Mouse (Mus musculus) stomach, postnatal 0 days (tissue): ENCODE measurements at regions not wholly inside any gene's neighbourhood (a gene's known extent, or its start where the extent isn't known, plus 50 kb on each side); places are given as distances from the start of the nearest gene placed in this dataset.

ENCODE experiments used
- ATAC-seq: fragments of 200-750 bp; cut with Nextera tagmentation; 2 replicates; pipeline ENCODE4 v1.8.0; 2017; ENCODE audit not compliant: low FRiP score, low TSS enrichment
- DNase-seq: peaks from one replicate; pipeline ENCODE4 v3.0.0-alpha.2; 2016; ENCODE audit warnings: low spot score
- H3K27ac ChIP-seq: fragments of 300-500 bp; sonication (generic); replicated peaks from 2 replicates; pipeline ENCODE4 v1.5.1; 2014; ENCODE audit warnings: mild to moderate bottlenecking, control low read depth
- H3K27me3 ChIP-seq: fragments of 300-500 bp; sonication (generic); 2 replicates; pipeline ENCODE4 v1.6.1; 2014; ENCODE audit warnings: low read length; ENCODE audit not compliant: control insufficient read depth, insufficient read depth
- H3K36me3 ChIP-seq: fragments of 300-500 bp; sonication (generic); 2 replicates; pipeline ENCODE4 v1.6.1; 2014; ENCODE audit warnings: low read length, mixed read lengths; ENCODE audit not compliant: control insufficient read depth, insufficient read depth
- H3K4me1 ChIP-seq: fragments of 300-500 bp; sonication (generic); replicated peaks from 2 replicates; pipeline ENCODE4 v1.6.1; 2014; ENCODE audit warnings: antibody characterized with exemption; ENCODE audit not compliant: control insufficient read depth, insufficient read depth
- H3K4me2 ChIP-seq: fragments of 300-500 bp; sonication (generic); replicated peaks from 2 replicates; pipeline ENCODE4 v1.6.1; 2014; ENCODE audit warnings: low read depth, mild to moderate bottlenecking, control low read depth, moderate library complexity
- H3K4me3 ChIP-seq: fragments of 300-500 bp; sonication (generic); 2 replicates; pipeline ENCODE4 v1.5.1; 2014; ENCODE audit warnings: low read depth, low read length, control low read depth
- H3K9ac ChIP-seq: fragments of 300-500 bp; sonication (generic); 2 replicates; pipeline ENCODE4 v1.6.1; 2014; ENCODE audit warnings: mild to moderate bottlenecking, low read length, control low read depth, mixed read lengths
- H3K9me3 ChIP-seq: fragments of 300-500 bp; sonication (generic); 2 replicates; pipeline ENCODE4 v1.6.1; 2016; ENCODE audit warnings: low read length; ENCODE audit not compliant: control insufficient read depth
- CTCF ChIP-seq: IDR thresholded peaks from 2 replicates; pipeline ENCODE4 v1.5.1; 2016; ENCODE audit warnings: antibody characterized with exemption, low read depth, mild to moderate bottlenecking, moderate library complexity
- EP300 ChIP-seq: optimal IDR thresholded peaks from 2 replicates; pipeline ENCODE3; 2016; ENCODE audit warnings: antibody characterized with exemption
- WGBS: fragments of 180-500 bp; shearing (Covaris S2); extraction: QIAGEN DNeasy Blood & Tissue Kit; methylation state at CpG from one replicate; pipeline ENCODE4 v1.1.7; 2014; 5-methylcytosine and 5-hydroxymethylcytosine counted together

DNA sequence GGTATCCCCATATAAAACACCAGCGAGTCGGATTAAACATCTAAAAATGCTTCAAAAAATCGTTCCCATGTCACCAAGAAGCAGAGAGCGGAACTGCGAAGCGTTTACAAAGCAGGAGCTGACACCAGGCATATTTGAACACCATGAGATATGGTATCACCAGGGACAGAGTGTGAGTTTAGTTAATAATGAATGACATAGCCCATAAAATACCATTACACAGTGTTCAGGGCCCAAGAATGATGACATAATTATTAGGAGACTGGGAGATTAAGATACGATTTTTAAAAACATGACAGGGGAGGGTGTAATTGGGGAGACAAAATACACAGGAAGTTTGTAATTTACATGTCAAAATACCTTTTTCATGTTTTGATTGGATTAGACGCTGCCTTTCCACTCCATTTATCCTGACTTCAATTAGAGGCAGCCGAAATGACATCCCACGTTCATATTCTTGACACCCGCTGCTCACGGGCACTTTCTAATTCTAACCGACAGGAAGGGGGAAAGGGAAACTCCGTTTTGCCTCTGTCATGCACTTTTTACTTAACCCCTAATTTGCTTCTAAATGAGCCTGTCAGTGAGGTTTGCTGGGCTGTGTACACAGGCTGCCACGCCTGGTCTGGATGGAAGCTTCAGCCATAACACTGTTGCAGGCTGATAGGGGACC is 155.6 kb downstream of the Arrdc4 start:
- Histone ChIP-seq H3K4me2 (no peak overlapping the region), H3K36me3 (no peaks in the 10 kb centered on the region), H3K27me3 (no peaks in the 10 kb centered on the region), H3K9ac (no peak overlapping the region), H3K4me1 (no peaks in the 10 kb centered on the region), H3K9me3 (no peaks in the 10 kb centered on the region), H3K4me3 (no peak overlapping the region), H3K27ac (no peak overlapping the region)
- 48% methylated on average over 15 of the region's 15 CpGs for WGBS
- DNase-seq: no peak
- TF ChIP-seq EP300 (no peak), CTCF (no peak)
- no peak for ATAC-seq

DNA sequence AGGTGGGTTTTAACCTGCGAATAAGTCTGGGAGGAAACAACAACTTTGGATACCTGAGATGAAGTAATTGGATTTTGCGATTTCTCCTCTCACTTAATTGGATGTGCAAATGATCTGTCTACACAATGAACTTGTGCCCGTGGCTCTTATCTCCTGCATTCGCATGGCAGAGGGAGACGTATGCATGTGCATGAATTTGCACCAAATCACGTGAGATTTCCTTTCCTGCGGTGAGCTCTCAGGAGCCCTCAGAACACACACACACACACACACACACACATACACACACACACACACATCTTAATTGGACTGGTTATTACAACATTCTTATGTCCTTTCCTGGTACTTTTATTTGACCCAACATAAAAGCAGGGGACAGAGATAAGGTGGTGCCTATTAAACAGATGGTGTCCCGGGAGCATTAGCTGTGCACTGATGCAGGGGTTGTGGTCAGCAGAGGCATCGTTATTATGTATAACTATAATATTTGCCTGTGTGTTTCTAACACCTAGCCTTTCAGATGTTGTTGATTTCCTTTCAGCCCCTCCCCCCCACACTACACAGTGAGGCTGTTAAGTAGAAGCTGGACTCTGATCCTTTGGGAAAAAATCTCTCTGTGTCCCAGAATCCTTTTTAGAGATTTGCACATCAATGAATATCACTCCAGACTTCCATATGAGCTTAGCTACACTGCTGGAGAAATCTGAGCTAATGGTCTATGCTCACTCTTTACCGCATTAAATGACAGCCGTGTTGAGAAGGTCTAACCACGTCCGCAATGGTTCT is 166.3 kb downstream of the Arrdc4 start:
- Histone ChIP-seq H3K36me3 (no peaks in the 10 kb centered on the region), H3K27me3 (no peaks in the 10 kb centered on the region), H3K4me1 (no peaks in the 10 kb centered on the region), H3K9ac (no peak overlapping the region), H3K4me3 (no peak overlapping the region), H3K9me3 (no peaks in the 10 kb centered on the region), H3K4me2 (no peak overlapping the region), H3K27ac (no peak overlapping the region)
- DNase-seq (no peak), ATAC-seq (no peak)
- TF ChIP-seq CTCF (no peak), EP300 (no peak)
- WGBS: 85% methylated on average over 13 of the region's 13 CpGs

DNA sequence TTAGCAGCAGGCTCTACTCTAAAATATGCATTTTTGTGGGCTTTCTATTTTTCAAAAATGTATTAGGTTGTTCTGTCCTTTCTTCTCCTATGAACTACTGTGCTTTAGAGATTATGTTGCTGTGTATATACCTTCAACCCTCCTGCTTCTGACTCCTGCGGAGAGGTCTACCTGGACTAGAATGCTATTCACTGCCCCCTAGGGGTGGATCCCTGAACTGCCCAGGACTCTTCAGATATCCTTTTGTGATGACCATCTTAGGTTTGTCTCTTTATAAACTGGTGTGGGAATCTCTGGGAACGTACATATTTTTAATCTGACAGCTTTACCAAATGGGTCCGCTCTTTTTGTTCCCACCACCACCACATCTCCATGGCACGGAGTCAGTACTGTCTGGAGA is 168.4 kb downstream of the Arrdc4 start:
- Histone ChIP-seq H3K9me3 (no peaks in the 10 kb centered on the region), H3K9ac (no peak overlapping the region), H3K4me2 (no peak overlapping the region), H3K27me3 (no peaks in the 10 kb centered on the region), H3K4me3 (no peak overlapping the region), H3K4me1 (no peaks in the 10 kb centered on the region), H3K36me3 (no peaks in the 10 kb centered on the region), H3K27ac (no peak overlapping the region)
- WGBS: 42% methylated on average over 4 of the region's 4 CpGs
- DNase-seq: peak; percentile 68
- no peak for ATAC-seq
- TF ChIP-seq EP300 (no peak), CTCF (peak; percentile 82)

DNA sequence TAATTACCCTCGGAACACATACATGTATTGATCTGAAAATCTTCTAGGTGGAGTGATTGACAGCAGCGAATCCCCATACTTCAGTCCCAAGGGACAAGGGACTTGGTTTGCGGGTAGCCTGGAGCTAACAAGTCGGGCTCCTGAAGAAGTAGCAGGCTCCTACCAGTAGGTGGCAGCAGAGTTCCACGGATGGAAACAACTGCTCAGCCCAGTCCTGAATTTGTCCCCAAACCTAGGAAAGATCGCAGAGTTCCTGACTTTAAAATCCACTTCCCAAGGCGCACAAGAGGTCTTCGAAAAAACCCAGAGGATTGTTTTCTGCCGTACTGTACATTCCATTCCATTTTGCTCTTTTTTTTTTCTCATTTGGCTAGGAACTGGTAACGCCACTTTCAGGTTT is 169.4 kb downstream of the Arrdc4 start:
- ATAC-seq (peak; percentile 56; the same call in 1 of the 2 replicates), DNase-seq (peak; percentile 87)
- Histone ChIP-seq H3K36me3 (no peaks in the 10 kb centered on the region), H3K4me1 (no peaks in the 10 kb centered on the region), H3K27me3 (no peaks in the 10 kb centered on the region), H3K27ac (no peak overlapping the region), H3K4me2 (peak overlapping the region; percentile 49), H3K9ac (no peak overlapping the region), H3K9me3 (no peaks in the 10 kb centered on the region), H3K4me3 (peak overlapping the region; percentile 31)
- TF ChIP-seq CTCF (peak; percentile 98), EP300 (no peak)
- WGBS: 3% methylated on average over 10 of the region's 10 CpGs

DNA sequence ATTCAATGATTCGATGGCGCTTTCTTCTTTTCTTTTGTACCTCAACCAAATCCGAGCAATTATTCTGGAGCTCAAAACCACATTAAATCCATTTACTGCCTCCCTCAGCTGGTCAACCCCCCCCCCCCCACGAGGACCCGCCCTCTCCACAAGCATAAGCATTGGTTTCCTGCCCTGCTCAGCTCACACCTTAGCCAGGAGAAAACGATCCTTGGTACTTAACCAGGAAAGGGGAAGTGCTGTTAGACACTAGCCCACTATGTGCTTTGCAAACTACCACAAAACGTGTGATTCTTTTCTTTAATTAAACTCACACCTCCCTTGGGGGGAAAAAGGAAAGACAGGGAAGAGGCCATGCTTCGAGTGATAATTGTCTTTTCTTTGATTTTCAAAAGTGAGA is 169.8 kb downstream of the Arrdc4 start:
- TF ChIP-seq EP300: no peak
- no peak for TF ChIP-seq CTCF
- H3K4me1 ChIP-seq: no peaks in the 10 kb centered on the region
- H3K4me2 ChIP-seq: no peak overlapping the region
- ATAC-seq (no peak), DNase-seq (no peak)
- H3K4me3 ChIP-seq: no peak overlapping the region
- H3K36me3 ChIP-seq: no peaks in the 10 kb centered on the region
- WGBS: 45% methylated on average over 8 of the region's 8 CpGs
- H3K9ac ChIP-seq: no peak overlapping the region
- no peaks in the 10 kb centered on the region for H3K9me3 ChIP-seq
- no peaks in the 10 kb centered on the region for H3K27me3 ChIP-seq
- no peak overlapping the region for H3K27ac ChIP-seq

DNA sequence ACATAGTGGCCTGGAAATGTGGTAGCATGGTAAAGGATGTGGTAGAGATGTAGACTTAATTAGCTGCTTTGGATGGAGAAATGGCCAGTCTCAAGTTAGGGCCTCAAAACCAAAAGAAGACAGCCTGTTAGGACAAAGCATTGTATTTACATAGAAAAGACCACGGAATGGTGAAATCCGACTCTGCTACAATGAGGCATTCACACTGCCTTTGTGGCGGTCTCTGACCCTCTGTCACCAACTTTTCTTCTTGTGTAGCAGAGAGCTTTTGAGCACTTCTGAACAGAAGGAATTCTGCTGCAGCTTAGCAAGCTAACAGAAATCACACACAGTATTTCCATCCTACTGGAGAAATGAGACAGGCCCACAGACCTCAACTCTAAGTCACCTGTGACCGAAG is 177.7 kb downstream of the Arrdc4 start:
- no peak for DNase-seq
- no peak overlapping the region for H3K4me3 ChIP-seq
- H3K9ac ChIP-seq: no peak overlapping the region
- no peak overlapping the region for H3K27ac ChIP-seq
- H3K27me3 ChIP-seq: no peaks in the 10 kb centered on the region
- WGBS: 45% methylated on average over 4 of the region's 4 CpGs
- H3K4me1 ChIP-seq: no peaks in the 10 kb centered on the region
- no peak overlapping the region for H3K4me2 ChIP-seq
- no peak for TF ChIP-seq EP300
- no peak for TF ChIP-seq CTCF
- no peaks in the 10 kb centered on the region for H3K9me3 ChIP-seq
- ATAC-seq: no peak
- no peaks in the 10 kb centered on the region for H3K36me3 ChIP-seq
